Mouse (Mus musculus) MEL (cell line): Measurements from ENCODE around the gene Lyzl6. TPM values are rescaled to one million over a fixed set of nuclear protein-coding genes. Genes with fewer than 3 reads are reported as not detected.

Source experiments
- DNase-seq: peaks from one replicate; pipeline ENCODE4 v3.0.0; 2011; ENCODE audit warnings: low read depth, low spot score
- H3K27ac ChIP-seq: 2 replicates; pipeline ENCODE4 v1.5.1; 2012; ENCODE audit warnings: low read depth, mild to moderate bottlenecking, control low read depth, low read length, moderate library complexity; ENCODE audit not compliant: control insufficient read depth
- H3K27me3 ChIP-seq, 2 experiments: fragments of 150-350 bp in 1 of 2; sonication (generic) in 1 of 2; 2 replicates each; pipeline ENCODE4 v1.6.1; 2012; ENCODE audit warnings: low read length in 2 of 2, mild to moderate bottlenecking in 2 of 2, improper control_type of control experiment in 1 of 2, moderate library complexity in 1 of 2; ENCODE audit not compliant: insufficient read depth in 2 of 2, control insufficient read depth in 1 of 2
- H3K36me3 ChIP-seq, 2 experiments: 2 replicates each; pipeline ENCODE4 v1.6.1; 2012 to 2014; ENCODE audit warnings: low read length in 2 of 2, improper control_type of control experiment in 1 of 2, inconsistent platforms in 1 of 2, mild to moderate bottlenecking in 1 of 2; ENCODE audit not compliant: insufficient read depth in 2 of 2, control insufficient read depth in 1 of 2
- H3K4me1 ChIP-seq, 2 experiments: fragments of 150-350 bp in 1 of 2; sonication (generic) in 1 of 2; 2 replicates each; pipeline ENCODE4 v1.6.1; 2012; ENCODE audit warnings: low read length in 2 of 2, improper control_type of control experiment in 1 of 2, mild to moderate bottlenecking in 1 of 2; ENCODE audit not compliant: insufficient read depth in 2 of 2, control insufficient read depth in 1 of 2
- H3K4me3 ChIP-seq, 2 experiments: fragments of 150-350 bp in 1 of 2; sonication (generic) in 1 of 2; 2 replicates each; pipeline ENCODE4 v1.5.1; 2012; ENCODE audit warnings: low read depth in 2 of 2, low read length in 2 of 2, mild to moderate bottlenecking in 2 of 2, moderate library complexity in 2 of 2, control low read depth in 1 of 2, improper control_type of control experiment in 1 of 2; ENCODE audit not compliant: control insufficient read depth in 1 of 2, insufficient read depth in 1 of 2
- H3K79me2 ChIP-seq: 2 replicates; pipeline ENCODE4 v1.6.1; 2012; ENCODE audit warnings: mild to moderate bottlenecking, low read length, moderate library complexity; ENCODE audit not compliant: control insufficient read depth, poor library complexity, insufficient read depth
- H3K9ac ChIP-seq: 2 replicates; pipeline ENCODE4 v1.6.1; 2012; ENCODE audit warnings: low read depth, mild to moderate bottlenecking, control low read depth, low read length, moderate library complexity; ENCODE audit not compliant: control insufficient read depth, poor library complexity, severe bottlenecking
- H3K9me3 ChIP-seq: fragments of 150-350 bp; sonication (generic); replicated peaks from 2 replicates; pipeline ENCODE4 v1.6.1; 2012; ENCODE audit warnings: mild to moderate bottlenecking, low read length, improper control_type of control experiment, moderate library complexity; ENCODE audit not compliant: insufficient read depth
- BHLHE40 ChIP-seq: IDR thresholded peaks from 2 replicates; pipeline ENCODE4 v1.6.1; 2012; ENCODE audit warnings: low read depth, mild to moderate bottlenecking, inconsistent platforms, low read length, improper control_type of control experiment, borderline replicate concordance
- CTCF ChIP-seq, 3 experiments: IDR thresholded peaks in 2 of 3; conservative IDR thresholded peaks in 1 of 3; 2 replicates each; pipeline ENCODE4 v1.5.1; 2011 to 2012; ENCODE audit warnings: low read length in 3 of 3, low read depth in 2 of 3, mild to moderate bottlenecking in 2 of 3, improper control_type of control experiment in 1 of 3, inconsistent platforms in 1 of 3, mixed read lengths in 1 of 3, moderate library complexity in 1 of 3; ENCODE audit not compliant: control insufficient read depth in 1 of 3, insufficient read depth in 1 of 3, poor library complexity in 1 of 3, severe bottlenecking in 1 of 3
- ETS1 ChIP-seq: IDR thresholded peaks from 2 replicates; pipeline ENCODE4 v1.6.1; 2012; ENCODE audit warnings: low read depth, mild to moderate bottlenecking, inconsistent platforms, low read length, improper control_type of control experiment, moderate library complexity
- GATA1 ChIP-seq: IDR thresholded peaks from 2 replicates; pipeline ENCODE4 v1.6.1; 2011; ENCODE audit warnings: low read depth, low read length, improper control_type of control experiment
- KAT2A ChIP-seq: conservative IDR thresholded peaks from 2 replicates; pipeline ENCODE4 v1.6.1; 2012; ENCODE audit warnings: low read depth, low read length, improper control_type of control experiment, inconsistent platforms
- MAFK ChIP-seq: IDR thresholded peaks from 2 replicates; pipeline ENCODE4 v1.6.1; 2011; ENCODE audit warnings: low read depth, mild to moderate bottlenecking, low read length, improper control_type of control experiment, borderline replicate concordance
- MAZ ChIP-seq: IDR thresholded peaks from 2 replicates; pipeline ENCODE4 v1.6.1; 2012; ENCODE audit warnings: low read depth, mild to moderate bottlenecking, inconsistent platforms, low read length, improper control_type of control experiment
- POLR2A ChIP-seq, 2 experiments: IDR thresholded peaks; 2 replicates each; pipeline ENCODE4 v1.6.1; 2011 to 2012; ENCODE audit warnings: low read length in 2 of 2, mild to moderate bottlenecking in 2 of 2, control low read depth in 1 of 2, improper control_type of control experiment in 1 of 2, low read depth in 1 of 2, moderate library complexity in 1 of 2; ENCODE audit not compliant: control insufficient read depth in 1 of 2, insufficient read depth in 1 of 2, poor library complexity in 1 of 2
- RCOR1 ChIP-seq: IDR thresholded peaks from 2 replicates; pipeline ENCODE4 v1.6.1; 2012; ENCODE audit warnings: low read depth, mild to moderate bottlenecking, inconsistent platforms, low read length, improper control_type of control experiment
- UBTF ChIP-seq: IDR thresholded peaks from 2 replicates; pipeline ENCODE4 v1.6.1; 2012; ENCODE audit warnings: low read depth, mild to moderate bottlenecking, inconsistent platforms, low read length, improper control_type of control experiment, moderate library complexity, borderline replicate concordance; ENCODE audit not compliant: insufficient read depth
- ZNF384 ChIP-seq: IDR thresholded peaks from 2 replicates; pipeline ENCODE4 v1.6.1; 2012; ENCODE audit warnings: low read depth, mild to moderate bottlenecking, inconsistent platforms, low read length, improper control_type of control experiment
- polyA plus RNA-seq, 2 experiments: library from polyadenylated mRNA; stranded (reverse) in 1 of 2; unstranded in 1 of 2; fragments of >175 nt in 1 of 2; fragments of >200 nt in 1 of 2; gene quantifications; 2 replicates each; pipeline versions ENCODE4 v1.2.1 to v1.2.4; 2012; ENCODE audit warnings: low replicate concordance in 2 of 2, low read depth in 1 of 2; ENCODE audit not compliant: insufficient read length in 2 of 2, insufficient read depth in 1 of 2, missing spikeins in 1 of 2
- total RNA-seq: library from RNA; depleted of rRNA; stranded (reverse); fragments of 300-350 nt; gene quantifications from 2 replicates; pipeline ENCODE4 v1.2.3, GENCODE M21; 2012; rRNA removed

Lyzl6 gene
- total and polyA plus RNA-seq, 3 experiments, result not detected

DNA sequence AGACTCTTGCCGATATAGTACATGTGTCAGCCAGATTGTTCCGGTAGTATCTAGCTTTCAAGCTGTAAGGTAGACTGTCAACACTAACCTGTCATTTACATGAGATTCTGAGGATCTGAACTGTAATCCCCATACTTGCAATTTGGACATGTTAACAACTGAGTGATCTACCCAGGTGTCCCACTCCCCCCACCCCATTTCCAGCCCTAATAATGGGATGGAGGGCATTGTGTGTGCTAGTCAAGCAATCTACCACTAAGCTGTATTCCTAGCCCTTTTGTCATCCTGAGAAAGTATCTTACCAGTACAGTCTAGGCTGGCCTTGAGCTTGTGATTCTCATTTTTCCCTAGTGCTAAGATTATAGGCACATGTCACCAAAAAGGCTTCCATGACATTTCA lies 27.9 kb downstream of the Lyzl6 start:
- H3K79me2 ChIP-seq, result no peaks in the 10 kb centered on the region
- peaks cover 4 to 10% of the 10 kb centered on the region in 2 experiments for H3K27me3 ChIP-seq
- no peaks in the 10 kb centered on the region for H3K4me1 ChIP-seq
- H3K9me3 ChIP-seq, result no peaks in the 10 kb centered on the region
- no peak for TF ChIP-seq GATA1
- no peak for TF ChIP-seq UBTF
- TF ChIP-seq RCOR1, result no peak
- no peak for TF ChIP-seq POLR2A (IDR thresholded peaks at IDR 0.05; ENCODE audit: control insufficient read depth in 1 of 2, insufficient read depth in 1 of 2, low read depth in 1 of 2, low read length in 2 of 2, poor library complexity in 1 of 2)
- TF ChIP-seq ETS1, result no peak
- no peak for TF ChIP-seq CTCF (IDR thresholded peaks at IDR 0.05 in 2 of 3, conservative IDR thresholded peaks at IDR 0.05 in 1 of 3; ENCODE audit: control insufficient read depth in 1 of 3, insufficient read depth in 1 of 3, low read depth in 2 of 3, low read length in 3 of 3, poor library complexity in 1 of 3, severe bottlenecking in 1 of 3)
- no peak for TF ChIP-seq BHLHE40
- TF ChIP-seq KAT2A, result no peak
- no peak for TF ChIP-seq MAZ
- no peak overlapping the region for H3K9ac ChIP-seq
- H3K27ac ChIP-seq, result no peak overlapping the region
- H3K4me3 ChIP-seq, result no peak overlapping the region
- no peak for DNase-seq
- H3K36me3 ChIP-seq, result no peaks in the 10 kb centered on the region

DNA sequence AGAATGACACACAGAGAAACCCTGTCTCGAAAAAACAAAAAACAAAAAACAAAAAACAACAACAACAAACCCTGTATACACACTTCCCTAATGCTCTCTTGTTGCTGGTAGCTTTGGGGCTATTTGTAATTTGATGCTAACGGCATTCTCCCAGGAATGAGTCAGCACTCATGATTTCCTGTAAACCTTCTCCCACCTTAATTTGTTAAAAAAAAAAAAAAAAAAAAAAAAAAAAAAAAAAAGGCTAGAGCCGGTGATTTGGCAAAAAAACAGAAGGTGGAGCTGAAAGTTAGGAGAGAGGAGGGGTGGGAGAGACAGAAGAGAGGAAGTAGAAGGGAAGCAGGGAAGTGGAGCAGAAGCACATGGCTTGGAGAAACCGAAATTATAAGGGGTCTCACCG lies 32.1 kb downstream of the Lyzl6 start:
- TF ChIP-seq MAFK (no peak), ZNF384 (0 out of 2 replicates have a peak, but pooled peaks have one; percentile 18)

More for the DNA sequence above, 32.1 kb downstream of the Lyzl6 start:
- peaks cover 3 to 5% of the 10 kb centered on the region in 2 experiments for H3K27me3 ChIP-seq
- no peak overlapping the region for H3K27ac ChIP-seq
- no peaks in the 10 kb centered on the region for H3K9me3 ChIP-seq
- no peaks in the 10 kb centered on the region for H3K79me2 ChIP-seq
- no peak overlapping the region for H3K4me3 ChIP-seq
- no peaks in the 10 kb centered on the region for H3K4me1 ChIP-seq
- H3K36me3 ChIP-seq, result no peaks in the 10 kb centered on the region
- H3K9ac ChIP-seq, result no peak overlapping the region
- DNase-seq, result no peak

Other genes with a start within 250 kb of the Lyzl6 start
- gene Plekhm1, start 226.2 kb downstream of the Lyzl6 start, total RNA-seq, result 3.4 and 4.0 TPM in 2 replicates
- gene Plekhm1, start 226.2 kb downstream of the Lyzl6 start, polyA plus RNA-seq, result 10 to 100 TPM in 1 of 2 experiments, not detected in 1; 10.0 TPM
- not detected in 2 replicates for gene Lrrc37a, start 134.3 kb downstream of the Lyzl6 start, total RNA-seq
- not detected for gene Lrrc37a, start 134.3 kb downstream of the Lyzl6 start, polyA plus RNA-seq
- not detected in 2 replicates for gene Gm884, start 17.8 kb downstream of the Lyzl6 start, total RNA-seq
- gene Gm884, start 17.8 kb downstream of the Lyzl6 start, polyA plus RNA-seq, result not detected
- not detected in 2 replicates for gene Rprml, start 10.7 kb upstream of the Lyzl6 start, total RNA-seq
- gene Rprml, start 10.7 kb upstream of the Lyzl6 start, polyA plus RNA-seq, result not detected
- 135 and 149 TPM in 2 replicates for gene Gosr2, start 59.0 kb upstream of the Lyzl6 start, total RNA-seq
- gene Gosr2, start 59.0 kb upstream of the Lyzl6 start, polyA plus RNA-seq, result 100 to 1,000 TPM in 1 of 2 experiments, not detected in 1; 101 TPM
- not detected in 2 replicates for gene Wnt9b, start 110.9 kb upstream of the Lyzl6 start, total RNA-seq
- not detected for gene Wnt9b, start 110.9 kb upstream of the Lyzl6 start, polyA plus RNA-seq
- not detected in 2 replicates for gene Wnt3, start 135.3 kb upstream of the Lyzl6 start, total RNA-seq
- gene Wnt3, start 135.3 kb upstream of the Lyzl6 start, polyA plus RNA-seq, result not detected